Mouse (Mus musculus) brain, embryonic 14.5 days (tissue): ENCODE measurements around the gene Clec2i. TPM values are rescaled to one million over a fixed set of nuclear protein-coding genes. Genes with fewer than 3 reads are reported as not detected.
"Not testable (repeated sequence)": the region's sequence is repeated elsewhere in the genome, so short reads cannot be mapped to it uniquely, and the experiment has no call there.

ENCODE experiments used
- DNase-seq: peaks from one replicate; pipeline ENCODE4 v3.0.0-alpha.2; 2011; ENCODE audit warnings: low read depth
- CTCF ChIP-seq: fragments of 200-500 bp; IDR thresholded peaks from 2 replicates; pipeline ENCODE4 v1.5.1; 2012; ENCODE audit warnings: inconsistent platforms, mild to moderate bottlenecking, moderate library complexity, borderline replicate concordance; ENCODE audit not compliant: insufficient read depth, insufficient read length; ENCODE audit errors: extremely low read depth
- POLR2A ChIP-seq: fragments of 200-500 bp; IDR thresholded peaks from 2 replicates; pipeline ENCODE4 v1.6.1; 2012; ENCODE audit warnings: mild to moderate bottlenecking, inconsistent platforms, borderline replicate concordance; ENCODE audit not compliant: poor library complexity, insufficient read depth, insufficient read length, severe bottlenecking; ENCODE audit errors: extremely low read depth
- polyA plus RNA-seq: library from polyadenylated mRNA; depleted of rRNA; stranded (reverse); fragments of >200 nt; gene quantifications from 2 replicates; pipeline ENCODE4 v1.2.3, GENCODE M21; 2012

The Clec2i gene
- polyA plus RNA-seq, 1 experiment = not detected

- TF ChIP-seq CTCF (no peak), POLR2A (no peak)
- DNase-seq = no peak
These were observed 15.3 kb upstream of the Clec2i start for GRCm38 (mm10) chr6:128871910-128872610.

DNA sequence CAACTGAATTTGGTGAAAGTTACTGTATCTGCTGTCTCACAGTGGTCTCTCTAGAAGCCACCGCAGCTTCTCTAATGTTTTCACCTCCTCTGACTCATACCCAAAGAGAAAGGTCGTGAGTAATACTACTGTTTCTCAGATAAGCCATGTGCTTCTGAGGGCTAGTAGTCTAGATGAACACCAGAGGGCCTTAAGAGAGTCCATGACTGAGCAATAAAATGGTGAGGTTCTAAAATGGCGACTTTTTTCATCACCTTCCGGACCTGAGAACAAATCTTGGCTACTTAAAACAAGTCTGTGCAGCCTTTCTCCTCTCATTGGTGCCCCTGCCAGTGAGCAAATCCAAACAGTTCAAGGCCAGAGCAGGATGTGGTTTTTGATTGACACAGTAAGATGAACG is 1.4 kb downstream of the Clec2i start:
- TF ChIP-seq CTCF = no peak
- no peak for TF ChIP-seq POLR2A
- DNase-seq = no peak

- TF ChIP-seq POLR2A (no peak), CTCF (no peak)
- no peak for DNase-seq
These were observed 3.6 kb downstream of the Clec2i start, which contains the start of gene BC035044 for GRCm38 (mm10) chr6:128890948-128891355. TSS of gene BC035044 (minus strand) at chr6:128891126.

GRCm38 (mm10) chr6:128895404-128896001 is 8.1 kb downstream of the Clec2i start:
- no peak for DNase-seq
- TF ChIP-seq CTCF = no peak
- TF ChIP-seq POLR2A = no peak

DNA sequence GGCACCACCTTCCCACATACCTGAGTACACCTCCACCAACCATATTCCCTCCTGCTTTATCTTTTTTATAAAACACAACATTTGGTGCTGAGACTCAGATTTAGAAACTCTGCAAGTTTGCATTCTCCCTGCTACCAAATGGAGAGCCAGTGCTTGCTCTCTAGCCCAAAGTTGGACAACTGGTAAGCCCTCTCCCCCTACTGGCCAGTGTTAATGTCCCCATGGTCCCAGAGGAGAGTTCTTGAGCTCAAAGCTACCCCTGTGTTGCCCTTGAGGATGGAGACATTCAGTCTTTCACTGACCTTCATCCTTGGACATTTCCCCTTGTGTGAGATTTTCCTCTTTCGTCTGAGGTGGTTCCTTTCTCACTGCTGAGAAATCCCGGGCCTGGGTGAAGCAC is 12.7 kb downstream of the Clec2i start:
- no peak for DNase-seq
- no peak for TF ChIP-seq CTCF
- TF ChIP-seq POLR2A = no peak

- DNase-seq = not testable (repeated sequence)
These were observed 13.6 kb downstream of the Clec2i start for GRCm38 (mm10) chr6:128900796-128901552.

DNA sequence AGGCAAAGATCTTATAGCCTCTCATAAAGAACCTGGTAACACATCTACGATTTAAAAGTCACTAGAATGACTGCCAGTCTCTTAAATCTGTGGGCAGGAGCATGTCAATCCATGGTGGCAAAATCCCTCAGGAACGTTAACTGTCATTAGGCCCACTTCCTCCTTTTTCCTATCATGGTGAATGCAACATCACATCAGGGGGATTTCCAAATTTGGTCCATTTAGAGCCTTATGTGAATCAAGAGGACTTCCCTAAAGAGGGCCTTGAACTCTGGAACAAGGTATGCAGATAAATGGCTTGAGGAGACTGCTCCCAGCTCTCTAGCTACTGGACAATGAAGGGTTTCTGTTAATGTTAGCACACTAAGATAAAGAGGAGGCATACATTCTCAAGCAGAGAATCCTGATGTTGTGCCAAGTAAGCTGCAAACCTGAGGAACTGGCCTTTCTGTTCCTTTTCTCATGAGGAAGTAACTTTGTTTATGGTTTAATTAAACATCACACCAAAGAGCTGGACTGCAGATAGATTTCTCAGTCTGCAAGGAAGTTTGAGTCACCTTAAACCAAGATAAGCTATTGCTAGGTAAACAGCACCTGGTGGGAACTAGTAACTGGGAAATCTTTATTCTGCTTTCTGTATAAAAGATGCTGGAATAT is 26.3 kb downstream of the Clec2i start:
- TF ChIP-seq POLR2A (no peak), CTCF (no peak)
- DNase-seq = no peak

DNA sequence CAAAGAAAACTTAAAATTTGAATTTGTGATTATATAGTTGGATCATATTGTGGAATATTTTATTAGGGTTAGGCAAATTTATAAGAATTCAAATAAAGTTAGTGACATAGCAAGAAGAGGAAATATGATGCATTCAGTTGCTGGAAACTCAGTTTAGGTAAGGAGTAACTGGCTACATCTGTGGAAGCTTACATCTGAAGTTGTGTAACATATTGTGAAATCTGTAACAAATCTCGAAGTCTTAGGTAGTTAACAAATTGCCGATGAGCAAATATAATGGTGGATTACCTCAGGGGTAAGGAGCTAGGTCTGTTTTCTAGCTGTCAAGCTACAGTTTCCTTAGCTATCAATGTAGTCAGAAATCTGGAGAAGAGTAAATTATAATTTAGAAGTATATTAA is 29.9 kb downstream of the Clec2i start:
- no peak for DNase-seq
- TF ChIP-seq CTCF = no peak
- TF ChIP-seq POLR2A = no peak

DNA sequence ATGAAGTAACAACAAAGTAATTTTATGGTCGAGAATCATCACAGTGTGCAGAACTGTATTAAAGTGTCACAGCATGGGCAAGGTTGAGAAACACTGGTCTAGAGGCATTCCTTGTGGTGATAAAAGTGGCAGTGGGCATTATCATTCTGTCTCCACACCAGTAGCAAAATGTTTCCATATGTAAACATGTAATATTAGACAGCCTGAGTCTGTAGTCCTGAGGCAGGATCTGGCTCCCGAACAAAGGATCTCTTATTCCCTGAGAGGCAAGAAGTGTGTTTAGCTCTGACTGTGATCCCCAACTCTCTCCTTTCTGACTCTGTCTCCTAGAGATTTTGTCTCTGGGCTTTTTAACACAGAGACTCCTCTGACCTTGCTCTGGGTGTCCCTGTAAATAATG is 45.7 kb downstream of the Clec2i start:
- TF ChIP-seq CTCF (no peak), POLR2A (no peak)
- no peak for DNase-seq

DNA sequence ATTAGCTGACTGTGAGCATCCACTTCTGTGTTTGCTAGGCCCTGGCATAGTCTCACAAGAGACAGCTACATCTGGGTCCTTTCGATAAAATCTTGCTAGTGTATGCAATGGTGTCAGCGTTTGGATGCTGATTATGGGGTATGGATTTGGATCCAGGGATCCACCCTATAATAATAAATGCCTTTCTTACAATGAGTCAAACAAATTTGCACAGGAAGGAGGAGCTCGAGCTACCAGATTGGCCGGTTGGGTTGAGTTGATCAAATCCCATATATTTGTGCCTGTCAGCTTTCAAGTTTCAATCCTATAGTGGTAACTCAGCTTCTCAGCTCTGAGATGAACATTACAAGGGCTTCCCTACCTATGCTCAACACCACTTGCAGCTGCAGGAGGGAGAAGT is 46.7 kb downstream of the Clec2i start, which contains the start of gene Clec2g:
Gene Clec2g, plus strand, starts transcription at position 301 of the 400 bp plus-strand sequence.
- DNase-seq = not testable (repeated sequence)

DNA sequence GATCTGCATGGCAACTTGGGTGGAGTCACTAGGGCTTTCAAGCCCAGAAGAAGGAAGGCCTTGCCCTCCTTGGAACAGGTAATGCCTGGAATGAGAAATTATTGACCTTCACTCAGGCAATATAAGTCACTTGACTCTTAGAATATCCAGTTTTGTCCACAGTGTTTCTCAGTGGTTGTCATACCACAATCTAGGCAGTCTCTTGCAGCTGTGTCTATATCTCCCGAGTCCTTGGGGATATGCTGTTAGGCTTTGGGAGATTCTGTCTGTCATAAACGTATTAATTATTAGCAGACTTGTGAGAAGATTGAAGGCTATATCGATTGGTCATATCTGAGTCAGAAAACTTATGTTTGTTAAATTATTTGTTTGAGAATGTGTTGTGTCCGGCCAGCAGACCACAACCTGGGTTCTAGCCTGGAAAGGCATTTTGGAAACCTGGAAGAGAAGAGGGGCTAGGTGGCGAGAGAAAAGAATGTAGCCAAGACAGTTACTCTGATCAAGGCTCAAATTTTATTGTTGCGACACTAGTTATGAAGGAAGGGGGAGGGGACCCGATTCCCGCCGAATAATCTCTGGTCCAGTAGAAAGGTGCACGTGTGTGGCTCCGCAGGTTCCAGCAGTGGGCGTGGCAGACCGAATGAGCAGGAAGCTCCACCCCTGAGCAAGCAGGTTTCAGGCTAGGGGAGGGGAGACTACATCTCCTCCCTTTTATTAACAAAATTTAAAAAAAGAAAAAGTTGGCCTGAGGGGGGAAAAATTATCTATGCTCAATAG is 48.7 kb downstream of the Clec2i start:
- DNase-seq = not testable (repeated sequence)
